Mouse (Mus musculus): ENCODE data around the gene Fstl4.
"Not testable (repeated sequence)": the region's sequence is repeated elsewhere in the genome, so short reads cannot be mapped to it uniquely, and the experiment has no call there.

The Fstl4 gene

GRCm38 (mm10) chr11:53028421-53029168, 264.2 kb downstream of the Fstl4 start:
- no peak for DNase-seq

- DNase-seq, result no peak
Measured at GRCm38 (mm10) chr11:53031777-53032176, 267.3 kb downstream of the Fstl4 start.

GRCm38 (mm10) chr11:53032336-53032735, 267.9 kb downstream of the Fstl4 start:
- DNase-seq, result peak; percentile 86

- DNase-seq, result no peak
Measured at GRCm38 (mm10) chr11:53035414-53035813, 271.0 kb downstream of the Fstl4 start.

GRCm38 (mm10) chr11:53046850-53047249, 282.4 kb downstream of the Fstl4 start:
- no peak for DNase-seq

- no peak for DNase-seq
Measured at GRCm38 (mm10) chr11:53054151-53054550, 289.7 kb downstream of the Fstl4 start.

GRCm38 (mm10) chr11:53055896-53056295, 291.5 kb downstream of the Fstl4 start:
- DNase-seq, result no peak

GRCm38 (mm10) chr11:53056781-53057180, 292.3 kb downstream of the Fstl4 start:
- no peak for DNase-seq

GRCm38 (mm10) chr11:53057821-53058553, 293.6 kb downstream of the Fstl4 start:
- no peak for DNase-seq

GRCm38 (mm10) chr11:53058557-53058956, 294.1 kb downstream of the Fstl4 start:
- no peak for DNase-seq

- DNase-seq, result no peak
Measured at GRCm38 (mm10) chr11:53067699-53068478, 303.5 kb downstream of the Fstl4 start.

GRCm38 (mm10) chr11:53068479-53069065, 304.1 kb downstream of the Fstl4 start:
- no peak for DNase-seq

- DNase-seq, result peak; percentile 7
Measured at GRCm38 (mm10) chr11:53069751-53070150, 305.3 kb downstream of the Fstl4 start.

GRCm38 (mm10) chr11:53071602-53072001, 307.2 kb downstream of the Fstl4 start:
- no peak for DNase-seq

GRCm38 (mm10) chr11:53077641-53078040, 313.2 kb downstream of the Fstl4 start:
- no peak for DNase-seq

- DNase-seq, result no peak
Measured at GRCm38 (mm10) chr11:53078419-53079334, 314.2 kb downstream of the Fstl4 start.

- DNase-seq, result no peak
Measured at GRCm38 (mm10) chr11:53081310-53081709, 316.9 kb downstream of the Fstl4 start.

- peak; percentile 47 for DNase-seq
Measured at GRCm38 (mm10) chr11:53085367-53085766, 320.9 kb downstream of the Fstl4 start.

- no peak for DNase-seq
Measured at GRCm38 (mm10) chr11:53085858-53086565, 321.6 kb downstream of the Fstl4 start.

- DNase-seq, result not testable (repeated sequence)
Measured at GRCm38 (mm10) chr11:53087896-53088295, 323.5 kb downstream of the Fstl4 start.

GRCm38 (mm10) chr11:53091596-53091995, 327.2 kb downstream of the Fstl4 start:
- DNase-seq, result no peak

Measured in lung, postnatal 14 days (tissue).